Mouse (Mus musculus) neural tube, embryonic 11.5 days (tissue): Measurements from ENCODE around the gene Gm20388. TPM values are rescaled to one million over a fixed set of nuclear protein-coding genes. Genes with fewer than 3 reads are reported as not detected.

Source experiments
- ATAC-seq: fragments of 200-750 bp; cut with Nextera tagmentation; 2 replicates; pipeline ENCODE4 v1.8.0; 2017; ENCODE audit warnings: moderate number of reproducible peaks, mild to moderate bottlenecking, moderate TSS enrichment, moderate library complexity; ENCODE audit not compliant: insufficient read depth, low FRiP score, low TSS enrichment
- DNase-seq: peaks from one replicate; pipeline ENCODE4 v3.0.0-alpha.2; 2015; ENCODE audit warnings: low spot score
- H3K27ac ChIP-seq: fragments of 300-500 bp; sonication (generic); 2 replicates; pipeline ENCODE4 v1.5.1; 2014; ENCODE audit warnings: low read depth, mild to moderate bottlenecking, low read length
- H3K27me3 ChIP-seq: fragments of 300-500 bp; sonication (generic); 2 replicates; pipeline ENCODE4 v1.6.1; 2014; ENCODE audit warnings: mild to moderate bottlenecking, low read length, mixed read lengths; ENCODE audit not compliant: control insufficient read depth, insufficient read depth
- H3K36me3 ChIP-seq: fragments of 300-500 bp; sonication (generic); 2 replicates; pipeline ENCODE4 v1.6.1; 2014; ENCODE audit warnings: mild to moderate bottlenecking, low read length, moderate library complexity, mixed read lengths; ENCODE audit not compliant: control insufficient read depth, insufficient read depth
- H3K4me1 ChIP-seq: fragments of 300-500 bp; sonication (generic); 2 replicates; pipeline ENCODE4 v1.6.1; 2014; ENCODE audit warnings: low read length, mixed read lengths; ENCODE audit not compliant: control insufficient read depth, insufficient read depth
- H3K4me2 ChIP-seq: fragments of 300-500 bp; sonication (generic); 2 replicates; pipeline ENCODE4 v1.6.1; 2014; ENCODE audit warnings: low read depth, mild to moderate bottlenecking, moderate library complexity
- H3K4me3 ChIP-seq: fragments of 300-500 bp; sonication (generic); 2 replicates; pipeline ENCODE4 v1.5.1; 2014; ENCODE audit warnings: low read depth, low read length
- H3K9ac ChIP-seq: fragments of 300-500 bp; sonication (generic); 2 replicates; pipeline ENCODE4 v1.6.1; 2014; ENCODE audit warnings: mild to moderate bottlenecking, low read length
- H3K9me3 ChIP-seq: fragments of 300-500 bp; sonication (generic); 2 replicates; pipeline ENCODE4 v1.6.1; 2016; ENCODE audit warnings: low read length; ENCODE audit not compliant: control insufficient read depth
- WGBS: fragments of 180-500 bp; shearing (Covaris S2); extraction: QIAGEN DNeasy Blood & Tissue Kit; methylation state at CpG from one replicate; pipeline ENCODE4 v1.1.7; 2014; 5-methylcytosine and 5-hydroxymethylcytosine counted together
- polyA plus RNA-seq: library from polyadenylated mRNA; unstranded; fragments of >200 nt; fragmentation: Nextera tagmentation; extraction: Ambion mirVana; gene quantifications from 2 replicates; pipeline ENCODE4 v1.2.1, GENCODE M21; 2014

Gm20388 gene
- polyA plus RNA-seq, 1 experiment from 2014 or later = not detected

GRCm38 (mm10) chr8:123328552-123328951 is 3417.9 kb downstream of the Gm20388 start:
- no peak for DNase-seq

GRCm38 (mm10) chr8:123329350-123329749 is 3418.7 kb downstream of the Gm20388 start:
- Histone ChIP-seq H3K36me3 (no peaks in the 10 kb centered on the region), H3K27me3 (no peaks in the 10 kb centered on the region), H3K27ac (no peak overlapping the region), H3K9me3 (no peaks in the 10 kb centered on the region), H3K4me2 (no peak overlapping the region), H3K4me3 (no peak overlapping the region), H3K4me1 (peaks cover 8% of the 10 kb centered on the region; the same call in 1 of the 2 replicates), H3K9ac (no peak overlapping the region)
- WGBS = 90% methylated on average over 4 of the region's 4 CpGs
- ATAC-seq (no peak), DNase-seq (no peak)

More at GRCm38 (mm10) chr8:123328552-123328951, 3417.9 kb downstream of the Gm20388 start:
- ATAC-seq = no peak
- Histone ChIP-seq H3K4me1 (peaks cover 7% of the 10 kb centered on the region; the same call in 1 of the 2 replicates), H3K4me2 (no peak overlapping the region), H3K4me3 (no peak overlapping the region), H3K27me3 (no peaks in the 10 kb centered on the region), H3K9ac (no peak overlapping the region), H3K9me3 (no peaks in the 10 kb centered on the region), H3K27ac (no peak overlapping the region), H3K36me3 (no peaks in the 10 kb centered on the region)
- WGBS = 100% methylated on average over 2 of the region's 2 CpGs

DNA sequence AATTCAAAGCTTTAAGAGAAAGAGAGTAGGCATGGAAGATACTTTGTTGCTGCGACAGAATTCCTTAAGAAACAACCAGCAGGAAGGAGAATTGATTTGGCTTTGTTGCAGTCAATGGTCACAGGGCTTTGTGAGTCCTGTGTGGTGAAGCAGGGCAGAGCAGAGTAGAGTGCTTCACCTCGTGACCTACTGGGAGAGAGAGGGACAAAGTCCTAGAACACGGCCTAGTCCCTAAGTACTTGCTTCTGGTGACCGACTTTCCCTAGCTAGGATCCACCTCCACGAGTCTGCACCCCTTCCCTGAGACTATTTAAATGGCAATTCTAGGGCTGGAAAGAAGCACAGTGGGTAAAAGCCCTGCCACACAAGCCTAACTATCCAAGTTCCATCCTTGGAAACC is 3419.3 kb downstream of the Gm20388 start:
- no peaks in the 10 kb centered on the region for H3K36me3 ChIP-seq
- H3K9ac ChIP-seq = no peak overlapping the region
- DNase-seq (no peak), ATAC-seq (no peak)
- no peak overlapping the region for H3K4me2 ChIP-seq
- no peak overlapping the region for H3K27ac ChIP-seq
- no peak overlapping the region for H3K4me3 ChIP-seq
- H3K4me1 ChIP-seq = peaks cover 8% of the 10 kb centered on the region; the same call in 1 of the 2 replicates
- no peaks in the 10 kb centered on the region for H3K27me3 ChIP-seq
- H3K9me3 ChIP-seq = no peaks in the 10 kb centered on the region
- 68% methylated on average over 5 of the region's 5 CpGs for WGBS

DNA sequence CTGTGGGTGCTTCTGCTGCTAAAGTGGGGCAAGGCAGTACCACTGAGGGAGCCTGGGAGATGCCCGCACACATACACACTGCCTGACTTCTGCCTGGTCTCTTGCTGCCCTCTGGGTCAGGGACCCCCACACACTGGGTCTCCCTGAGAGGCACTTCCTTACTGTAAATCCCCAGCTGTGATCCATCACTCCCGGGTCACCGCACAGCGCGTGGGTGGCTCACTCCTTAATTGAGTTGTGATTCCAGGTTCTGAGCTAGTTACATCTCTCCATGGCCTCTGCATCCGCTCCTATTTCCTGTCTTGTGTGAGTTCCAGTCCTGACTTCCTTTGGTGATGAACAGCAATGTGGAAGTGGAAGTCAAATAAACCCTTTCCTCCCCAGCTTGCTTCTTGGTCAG is 3420.1 kb downstream of the Gm20388 start:
- DNase-seq (no peak), ATAC-seq (no peak)
- H3K36me3 ChIP-seq = no peaks in the 10 kb centered on the region
- no peak overlapping the region for H3K27ac ChIP-seq
- no peak overlapping the region for H3K9ac ChIP-seq
- no peak overlapping the region for H3K4me3 ChIP-seq
- H3K27me3 ChIP-seq = no peaks in the 10 kb centered on the region
- 82% methylated on average over 6 of the region's 6 CpGs for WGBS
- H3K4me1 ChIP-seq = peaks cover 8% of the 10 kb centered on the region; the same call in 1 of the 2 replicates
- no peaks in the 10 kb centered on the region for H3K9me3 ChIP-seq
- no peak overlapping the region for H3K4me2 ChIP-seq

DNA sequence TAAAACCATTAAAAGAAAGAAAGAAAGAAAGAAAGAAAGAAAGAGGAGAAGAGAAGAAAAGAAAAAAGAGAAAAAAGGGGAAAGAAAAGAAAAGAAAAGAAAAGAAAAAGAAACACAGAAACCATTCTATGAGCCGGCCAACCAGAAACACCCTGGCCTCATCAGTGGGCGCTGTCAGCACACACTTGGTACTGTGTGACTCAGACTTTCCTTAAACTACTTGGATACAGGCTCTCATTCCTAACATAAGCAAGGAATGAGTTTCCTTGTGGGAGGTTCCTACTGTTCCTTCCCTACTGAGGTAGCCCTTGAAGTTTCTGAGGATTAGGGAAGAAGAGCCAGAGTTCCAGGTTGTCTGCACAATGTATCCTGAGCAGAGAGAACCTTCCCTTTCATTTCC is 3420.7 kb downstream of the Gm20388 start:
- no peaks in the 10 kb centered on the region for H3K36me3 ChIP-seq
- no peak overlapping the region for H3K27ac ChIP-seq
- peaks cover 8% of the 10 kb centered on the region; the same call in 1 of the 2 replicates for H3K4me1 ChIP-seq
- no peaks in the 10 kb centered on the region for H3K27me3 ChIP-seq
- ATAC-seq (no peak), DNase-seq (no peak)
- H3K4me3 ChIP-seq = no peak overlapping the region
- H3K9ac ChIP-seq = no peak overlapping the region
- no peak overlapping the region for H3K4me2 ChIP-seq
- H3K9me3 ChIP-seq = no peaks in the 10 kb centered on the region
- WGBS = 82% methylated on average over 2 of the region's 2 CpGs

GRCm38 (mm10) chr8:123331810-123332209 is 3421.2 kb downstream of the Gm20388 start:
- 31% methylated on average over 8 of the region's 8 CpGs for WGBS
- Histone ChIP-seq H3K9me3 (no peaks in the 10 kb centered on the region), H3K9ac (no peak overlapping the region), H3K27ac (peak overlapping the region; percentile 73; the same call in 1 of the 2 replicates), H3K4me2 (peak overlapping the region; percentile 75), H3K4me1 (peaks cover 8% of the 10 kb centered on the region; the same call in 1 of the 2 replicates), H3K27me3 (no peaks in the 10 kb centered on the region), H3K36me3 (no peaks in the 10 kb centered on the region), H3K4me3 (peak overlapping the region; percentile 81)
- no peak for DNase-seq
- ATAC-seq = no peak

DNA sequence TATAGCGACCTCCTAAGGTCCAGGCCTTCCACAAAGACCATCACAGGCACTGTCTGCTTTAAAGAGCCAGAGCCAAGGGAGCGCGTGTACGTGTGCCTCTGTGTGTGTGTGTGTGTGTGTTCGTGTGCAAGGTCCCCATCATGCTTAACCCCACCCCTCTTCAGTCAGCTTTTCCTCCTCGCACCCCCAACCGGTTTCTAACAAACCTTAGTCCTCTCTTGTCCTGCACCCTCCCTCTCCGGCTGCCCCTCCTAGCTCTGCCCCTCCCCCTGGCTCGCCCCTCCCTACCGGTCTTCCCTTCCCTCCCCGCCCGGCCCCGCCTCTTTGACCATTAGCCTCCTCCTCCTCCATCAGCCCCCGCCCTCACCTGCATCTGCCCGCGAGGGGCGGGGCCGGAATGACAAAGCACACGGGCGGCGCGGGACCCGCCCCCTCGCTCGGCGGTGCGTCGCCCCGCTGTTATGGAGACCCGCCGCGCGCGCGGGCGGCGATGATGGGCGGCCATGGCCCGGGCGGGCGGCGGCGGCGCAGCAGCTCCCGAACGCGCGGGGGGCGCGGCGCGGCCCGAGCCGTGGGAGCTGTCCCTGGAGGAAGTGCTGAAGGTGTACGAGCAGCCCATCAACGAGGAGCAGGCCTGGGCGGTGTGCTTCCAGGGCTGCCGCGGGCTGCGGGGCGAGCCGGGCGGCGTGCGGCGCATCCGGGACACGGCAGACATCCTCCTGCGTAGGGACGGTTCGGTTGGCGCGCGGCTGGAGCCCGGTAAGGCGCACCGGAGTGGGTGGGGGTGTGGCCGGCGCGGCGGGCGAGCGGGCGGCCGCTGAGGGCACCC is 3421.8 kb downstream of the Gm20388 start, which contains the start of gene Spire2:
Spire2 (plus strand) TSS at position 452 of the 829 bp plus-strand sequence.
- peak within 1 kb of the TSS; percentile 75 for H3K4me2 ChIP-seq
- WGBS = under 1% methylated on average over 82 of the region's 85 CpGs
- H3K27ac ChIP-seq = peak within 1 kb of the TSS; percentile 73
- peak within 1 kb of the TSS; percentile 84 for H3K9ac ChIP-seq
- ATAC-seq = peak; percentile 84
- peaks cover 8% of the 10 kb centered on the region; the same call in 1 of the 2 replicates for H3K4me1 ChIP-seq
- peak; percentile 94 for DNase-seq
- peak within 1 kb of the TSS; percentile 81 for H3K4me3 ChIP-seq
- H3K27me3 ChIP-seq = no peaks in the 10 kb centered on the region
- H3K9me3 ChIP-seq = no peaks in the 10 kb centered on the region
- no peaks in the 10 kb centered on the region for H3K36me3 ChIP-seq

DNA sequence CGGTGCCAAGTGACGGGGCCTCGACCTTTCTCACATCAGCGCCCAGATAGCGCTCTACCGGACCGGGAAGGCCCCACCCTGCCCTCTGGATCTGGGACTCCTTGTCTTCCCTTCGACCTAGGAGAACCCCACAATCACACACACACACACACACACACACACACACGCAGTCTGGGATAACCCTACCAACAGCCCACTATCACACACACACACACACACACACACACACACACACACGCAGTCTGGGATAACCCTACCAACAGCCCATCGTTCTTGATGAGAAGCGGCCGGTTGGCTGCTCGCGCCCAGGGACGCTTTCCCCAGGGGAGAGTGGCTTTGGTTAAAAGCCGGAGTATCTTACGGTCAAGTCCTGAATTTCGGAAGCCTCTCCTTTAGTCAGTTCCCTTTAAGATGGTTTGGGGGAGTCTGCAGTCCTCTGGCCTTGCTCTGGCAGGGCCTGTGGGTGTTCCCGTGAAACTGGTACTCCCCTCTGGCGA is 3422.5 kb downstream of the Gm20388 start:
- ATAC-seq = peak; percentile 35; the same call in 1 of the 2 replicates
- H3K27me3 ChIP-seq = no peaks in the 10 kb centered on the region
- 2% methylated on average over 21 of the region's 21 CpGs for WGBS
- H3K4me3 ChIP-seq = peak overlapping the region; percentile 81
- H3K4me2 ChIP-seq = peak overlapping the region; percentile 75
- DNase-seq = peak; percentile 37
- peak overlapping the region; percentile 84 for H3K9ac ChIP-seq
- H3K4me1 ChIP-seq = peaks cover 8% of the 10 kb centered on the region; the same call in 1 of the 2 replicates
- H3K27ac ChIP-seq = peak overlapping the region; percentile 70
- no peaks in the 10 kb centered on the region; the same call in 1 of the 2 replicates for H3K36me3 ChIP-seq
- H3K9me3 ChIP-seq = no peaks in the 10 kb centered on the region
